Mouse (Mus musculus): ENCODE results near the gene Exoc3l. TPM values are rescaled to one million over a fixed set of nuclear protein-coding genes. Genes with fewer than 3 reads are reported as not detected.

Exoc3l gene
- total RNA-seq (2023) = 0.67 TPM

GRCm38 (mm10) chr8:105295895-105296573, at the start of gene Exoc3l:
Gene Exoc3l, minus strand, starts transcription at chr8:105296101.

DNA sequence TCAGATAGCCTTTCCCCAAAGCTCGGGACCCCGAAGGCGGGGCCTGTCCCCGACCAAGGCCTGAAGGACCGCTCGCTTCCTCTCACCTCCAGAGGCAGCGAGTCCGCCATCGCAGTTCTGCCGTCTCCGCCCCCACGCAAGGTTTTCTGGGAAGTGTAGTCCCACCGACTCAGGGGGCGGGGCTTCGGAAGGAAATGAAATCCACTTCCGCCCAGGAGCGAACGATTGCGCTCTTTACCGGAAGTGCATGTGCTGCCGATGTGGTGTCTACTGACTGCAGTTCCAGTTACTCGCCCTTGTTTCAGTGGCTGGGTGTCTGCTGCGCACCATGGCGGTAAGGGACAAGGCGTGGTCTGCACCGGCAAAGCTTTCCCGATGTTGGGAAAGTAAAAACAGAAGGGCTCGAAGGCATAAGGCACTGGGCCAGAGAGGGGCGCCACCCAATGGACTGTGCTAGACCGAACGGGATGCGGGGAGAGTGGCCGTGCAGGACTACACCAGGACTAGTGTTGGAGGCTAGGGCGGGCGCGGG, 30.3 kb upstream of the Exoc3l start, which contains the start of the genes Lrrc29 and Tmem208:
Gene Lrrc29 (minus strand): TSS at position 138 of the 532 bp plus-strand sequence.
Gene Tmem208 (plus strand): TSS at position 214 of the 532 bp plus-strand sequence.

GRCm38 (mm10) chr8:105305211-105306145, 9.6 kb upstream of the Exoc3l start, which contains the start of gene Elmo3:
Gene Elmo3, plus strand, starts transcription at chr8:105305601.

GRCm38 (mm10) chr8:105297511-105298192, 1.8 kb upstream of the Exoc3l start, which contains the start of gene E2f4:
Gene E2f4, plus strand, starts transcription at chr8:105297663.

GRCm38 (mm10) chr8:105289805-105290460, 6.0 kb downstream of the Exoc3l start, which contains the start of gene 4931428F04Rik:
Gene 4931428F04Rik, minus strand, starts transcription at chr8:105289864.

GRCm38 (mm10) chr8:105275840-105276239, 20.1 kb downstream of the Exoc3l start, which contains the start of gene Nol3:
Gene Nol3, plus strand, starts transcription at chr8:105276140.

DNA sequence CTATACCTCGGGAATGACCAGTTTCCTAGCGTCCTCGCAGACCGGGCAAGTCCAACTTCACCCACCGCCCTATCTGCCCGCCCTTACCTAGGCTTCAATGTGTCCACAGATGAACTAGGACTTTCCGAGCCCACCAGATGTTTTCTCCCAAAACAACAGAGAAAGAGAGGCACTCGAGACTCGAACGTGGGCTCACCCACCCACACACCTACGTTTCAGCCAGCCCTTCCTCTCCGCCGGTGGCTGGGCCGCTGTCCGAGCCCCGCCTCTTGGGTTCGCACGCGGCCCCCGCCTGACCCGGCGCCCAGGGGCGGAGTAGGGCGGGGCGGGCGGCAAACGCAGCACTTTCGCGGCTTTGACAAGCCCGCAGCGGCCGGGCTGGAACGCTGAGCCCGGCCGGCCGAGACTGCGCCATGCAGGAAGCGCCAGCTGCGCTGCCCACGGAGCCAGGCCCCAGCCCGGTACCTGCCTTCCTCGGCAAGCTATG, 26.4 kb downstream of the Exoc3l start, which contains the start of gene Hsf4:
Gene Hsf4 (plus strand): TSS at position 341 of the 487 bp plus-strand sequence.

GRCm38 (mm10) chr8:105264024-105264982, 31.6 kb downstream of the Exoc3l start, which contains the start of the genes Tradd and Fbxl8:
Gene Tradd, minus strand, starts transcription at chr8:105264609.
Gene Fbxl8, plus strand, starts transcription at chr8:105264648.

GRCm38 (mm10) chr8:105254966-105255350, 40.9 kb downstream of the Exoc3l start, which contains the start of gene B3gnt9:
Gene B3gnt9, minus strand, starts transcription at chr8:105255153.

Other genes with a start within 250 kb of the Exoc3l start
- not detected for gene Ces3a, start 247.5 kb downstream of the Exoc3l start, total RNA-seq (2023)
- gene Ces3b, start 212.3 kb downstream of the Exoc3l start, total RNA-seq (2023) = not detected
- gene Ces4a, start 164.3 kb downstream of the Exoc3l start, total RNA-seq (2023) = not detected
- gene Cbfb, start 125.4 kb downstream of the Exoc3l start, total RNA-seq (2023) = 96.8 TPM
- gene D230025D16Rik, start 71.0 kb downstream of the Exoc3l start, total RNA-seq (2023) = 23.3 TPM
- 2.3 TPM for gene B3gnt9, start 40.9 kb downstream of the Exoc3l start, total RNA-seq (2023)
- gene Tradd, start 31.5 kb downstream of the Exoc3l start, total RNA-seq (2023) = 22.7 TPM
- gene Fbxl8, start 31.5 kb downstream of the Exoc3l start, total RNA-seq (2023) = 10.0 TPM
- gene Hsf4, start 26.3 kb downstream of the Exoc3l start, total RNA-seq (2023) = 0.94 TPM
- not detected for gene Nol3, start 20.0 kb downstream of the Exoc3l start, total RNA-seq (2023)
- gene 4931428F04Rik, start 6.2 kb downstream of the Exoc3l start, total RNA-seq (2023) = 5.0 TPM
- gene E2f4, start 1.6 kb upstream of the Exoc3l start, total RNA-seq (2023) = 90.3 TPM
- 4.6 TPM for gene Elmo3, start 9.5 kb upstream of the Exoc3l start, total RNA-seq (2023)
- 5.3 TPM for gene Lrrc29, start 30.2 kb upstream of the Exoc3l start, total RNA-seq (2023)
- gene Tmem208, start 30.3 kb upstream of the Exoc3l start, total RNA-seq (2023) = 25.6 TPM
- gene Fhod1, start 51.9 kb upstream of the Exoc3l start, total RNA-seq (2023) = 17.7 TPM
- 0.82 TPM for gene Slc9a5, start 52.7 kb upstream of the Exoc3l start, total RNA-seq (2023)
- not detected for gene Plekhg4, start 77.2 kb upstream of the Exoc3l start, total RNA-seq (2023)
- not detected for gene Kctd19, start 117.4 kb upstream of the Exoc3l start, total RNA-seq (2023)
- gene Lrrc36, start 117.5 kb upstream of the Exoc3l start, total RNA-seq (2023) = not detected
- gene Tppp3, start 175.4 kb upstream of the Exoc3l start, total RNA-seq (2023) = 0.82 TPM
- 4.3 TPM for gene Zdhhc1, start 200.8 kb upstream of the Exoc3l start, total RNA-seq (2023)
- not detected for gene Hsd11b2, start 222.7 kb upstream of the Exoc3l start, total RNA-seq (2023)